9 mouse cellular contexts compared by ENCODE assay signal in the genomic region with DNA sequence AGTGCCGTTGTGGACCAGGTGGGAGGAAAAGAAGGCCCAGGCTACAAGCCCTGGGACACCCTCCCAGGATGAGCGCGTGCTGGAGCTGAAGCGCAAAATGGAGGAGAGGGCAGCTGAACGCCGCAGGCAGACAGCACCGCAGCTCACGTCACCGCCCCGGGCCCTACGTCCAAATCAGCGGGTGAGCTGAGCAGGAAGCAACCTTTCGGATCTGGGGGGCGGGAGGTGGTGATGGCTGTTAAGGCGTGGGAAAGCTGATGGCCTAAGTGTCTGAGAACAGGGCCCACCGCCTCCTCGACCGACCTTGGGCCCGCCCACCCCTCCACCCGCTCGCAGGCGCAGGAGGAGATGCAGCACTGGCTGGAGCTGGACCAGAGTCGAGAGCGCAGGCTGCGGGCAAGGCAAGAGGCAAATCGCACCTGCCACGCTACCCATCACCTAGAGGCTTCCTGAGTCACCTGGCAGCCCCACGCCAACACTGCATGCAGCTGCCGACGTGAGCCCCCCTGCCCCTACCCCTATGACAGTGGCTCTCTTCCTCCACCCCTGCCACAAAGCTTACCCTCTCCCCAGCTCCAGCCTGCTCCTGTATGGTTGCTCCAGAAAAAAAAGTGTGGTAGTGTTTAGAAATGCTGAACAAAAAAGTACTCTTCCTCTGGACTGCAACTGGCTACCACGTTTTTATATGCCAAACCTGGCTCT. TPM values are rescaled to one million over a fixed set of nuclear protein-coding genes. Genes with fewer than 3 reads are reported as not detected.
DNase-seq lines count a peak whose midpoint lies in the region; ATAC-seq and TF ChIP-seq lines count a peak whose summit lies in the region.
"Had no signal": no experiment of that assay in that cellular context is flagged by ENCODE, and none has a peak within 500 bp of the region (broad histone marks: within the 10 kb centered on the region; RNA-seq: fewer than 3 reads in every experiment).

No protein-coding gene starts in this region.

- peaks cover 5% of the 10 kb centered on the region; the same call in 1 of the 2 replicates for H3K27me3 ChIP-seq in kidney, embryonic 14.5 days (ENCODE audit: control insufficient read depth, insufficient read depth, low read length)
- no peaks in the 10 kb centered on the region for H3K27me3 ChIP-seq in forebrain, postnatal 0 days (ENCODE audit: insufficient read depth, low read length)
- no peaks in the 10 kb centered on the region for H3K27me3 ChIP-seq in kidney, postnatal 0 days (ENCODE audit: insufficient read depth, low read length)
- no peaks in the 10 kb centered on the region for H3K27me3 ChIP-seq in lung, embryonic 14.5 days (ENCODE audit: insufficient read depth, low read length)
- H3K27me3 ChIP-seq: Patski had no signal

- 6% methylated on average over 31 of the region's 31 CpGs for WGBS in kidney, embryonic 14.5 days
- WGBS in forebrain, postnatal 0 days, result 11% methylated on average over 31 of the region's 31 CpGs
- 10% methylated on average over 31 of the region's 31 CpGs for WGBS in kidney, postnatal 0 days
- 7% methylated on average over 31 of the region's 31 CpGs for WGBS in lung, embryonic 14.5 days

- H3K4me1 ChIP-seq in kidney, embryonic 14.5 days (ENCODE audit: control insufficient read depth, insufficient read depth, low read length), result 0 out of 2 replicates have a peak, but pooled peaks cover 4% of the 10 kb centered on the region
- H3K4me1 ChIP-seq in forebrain, postnatal 0 days (ENCODE audit: insufficient read depth), result no peaks in the 10 kb centered on the region
- peaks cover 4% of the 10 kb centered on the region; the same call in 1 of the 2 replicates for H3K4me1 ChIP-seq in kidney, postnatal 0 days (replicated peaks; ENCODE audit: insufficient read depth, low read length)
- peaks cover 7% of the 10 kb centered on the region for H3K4me1 ChIP-seq in lung, embryonic 14.5 days (ENCODE audit: insufficient read depth)

- DNase-seq in kidney, adult 9 months, result no peak
- peak; percentile 45 for DNase-seq in cerebellum, adult 8-10 months
- peak; percentile 22 for DNase-seq in forebrain, postnatal 0 days
- peak; percentile 41 for DNase-seq in kidney, postnatal 0 days (ENCODE audit: low spot score)
- peak; percentile 48 for DNase-seq in lung, embryonic 14.5 days
- peak; percentile 18 for DNase-seq in ovary, adult 18-20 months (ENCODE audit: low spot score)
- peak; percentile 45 for DNase-seq in yolk sac, embryonic 10.5 days (ENCODE audit: low spot score)

- H3K36me3 ChIP-seq in kidney, embryonic 14.5 days (ENCODE audit: control insufficient read depth, insufficient read depth, low read length), result no peaks in the 10 kb centered on the region
- H3K36me3 ChIP-seq in forebrain, postnatal 0 days (ENCODE audit: insufficient read depth), result no peaks in the 10 kb centered on the region
- H3K36me3 ChIP-seq in kidney, postnatal 0 days (ENCODE audit: insufficient read depth, low read length), result no peaks in the 10 kb centered on the region
- H3K36me3 ChIP-seq in lung, embryonic 14.5 days (ENCODE audit: insufficient read depth), result no peaks in the 10 kb centered on the region

- H3K9me3 ChIP-seq in kidney, embryonic 14.5 days (ENCODE audit: control insufficient read depth, low read length), result no peaks in the 10 kb centered on the region
- H3K9me3 ChIP-seq in forebrain, postnatal 0 days (ENCODE audit: low read length), result no peaks in the 10 kb centered on the region
- H3K9me3 ChIP-seq in kidney, postnatal 0 days (replicated peaks; ENCODE audit: low read length), result no peaks in the 10 kb centered on the region; the same call in 1 of the 2 replicates
- H3K9me3 ChIP-seq in lung, embryonic 14.5 days (ENCODE audit: low read depth, low read length), result no peaks in the 10 kb centered on the region

- H3K4me3 ChIP-seq in kidney, embryonic 14.5 days (ENCODE audit: low read length), result peak overlapping the region; percentile 35
- H3K4me3 ChIP-seq in forebrain, postnatal 0 days (ENCODE audit: low read depth, low read length), result peak overlapping the region; percentile 19
- peak overlapping the region; percentile 21 for H3K4me3 ChIP-seq in kidney, postnatal 0 days (replicated peaks; ENCODE audit: low read depth, low read length)
- peak overlapping the region; percentile 30 for H3K4me3 ChIP-seq in lung, embryonic 14.5 days (ENCODE audit: low read depth, low read length)

- H3K27ac ChIP-seq in kidney, embryonic 14.5 days (ENCODE audit: low read depth, low read length), result no peak overlapping the region
- no peak overlapping the region for H3K27ac ChIP-seq in forebrain, postnatal 0 days (ENCODE audit: low read depth, low read length)
- no peak overlapping the region for H3K27ac ChIP-seq in kidney, postnatal 0 days
- H3K27ac ChIP-seq in lung, embryonic 14.5 days (ENCODE audit: low read depth), result no peak overlapping the region; the same call in 1 of the 2 replicates

- peak; percentile 81 for ATAC-seq in kidney, embryonic 14.5 days (ENCODE audit: low FRiP score, low TSS enrichment)
- ATAC-seq in forebrain, postnatal 0 days, result peak; percentile 51; the same call in 1 of the 2 replicates
- peak; percentile 68 for ATAC-seq in kidney, postnatal 0 days (replicated peaks; ENCODE audit: low FRiP score, low read depth)
- peak; percentile 84 for ATAC-seq in lung, embryonic 14.5 days (ENCODE audit: insufficient read depth)

- no peak for TF ChIP-seq CTCF in forebrain, postnatal 0 days (IDR thresholded peaks at IDR 0.05; ENCODE audit: low read depth)
- no peak for TF ChIP-seq CTCF in kidney, postnatal 0 days (IDR thresholded peaks at IDR 0.05; ENCODE audit: low read depth)
- no peak for TF ChIP-seq CTCF in lung, embryonic 14.5 days (IDR thresholded peaks at IDR 0.05; ENCODE audit: low read depth)

- H3K4me2 ChIP-seq in kidney, embryonic 14.5 days (replicated peaks; ENCODE audit: low read depth, low read length), result peak overlapping the region; percentile 68
- H3K4me2 ChIP-seq in forebrain, postnatal 0 days (ENCODE audit: low read depth), result peak overlapping the region; percentile 44
- peak overlapping the region; percentile 64 for H3K4me2 ChIP-seq in kidney, postnatal 0 days (ENCODE audit: low read length)
- H3K4me2 ChIP-seq in lung, embryonic 14.5 days, result peak overlapping the region; percentile 63

- H3K9ac ChIP-seq in kidney, embryonic 14.5 days (ENCODE audit: low read depth, low read length), result peak overlapping the region; percentile 58
- peak overlapping the region; percentile 51 for H3K9ac ChIP-seq in forebrain, postnatal 0 days
- peak overlapping the region; percentile 50 for H3K9ac ChIP-seq in kidney, postnatal 0 days (ENCODE audit: low read depth, low read length)
- H3K9ac ChIP-seq in lung, embryonic 14.5 days, result peak overlapping the region; percentile 62

RNA-seq across cellular contexts. Expression of a gene that starts 9.1 kb away (rescaled TPM):
- polyA plus RNA-seq in kidney, embryonic 14.5 days (2014; fragmentation: Nextera tagmentation; extraction: Ambion mirVana), result 140 and 213 TPM in 2 replicates
- total RNA-seq in forebrain, postnatal 0 days (2014; rRNA removed), result 116 and 122 TPM in 2 replicates
- 122 and 129 TPM in 2 replicates for polyA plus RNA-seq in forebrain, postnatal 0 days (2015; fragmentation: Nextera tagmentation; extraction: Ambion mirVana)
- 118 and 130 TPM in 2 replicates for polyA plus RNA-seq in kidney, postnatal 0 days (2015; fragmentation: Nextera tagmentation; extraction: Ambion mirVana)
- 196 and 198 TPM in 2 replicates for polyA plus RNA-seq in lung, embryonic 14.5 days (2014; fragmentation: Nextera tagmentation; extraction: Ambion mirVana)

RNA-seq across cellular contexts. Expression of a gene that starts 38.6 kb away (rescaled TPM):
- not detected in 2 replicates for polyA plus RNA-seq in kidney, embryonic 14.5 days (2014; fragmentation: Nextera tagmentation; extraction: Ambion mirVana)
- 0.08 and 0.24 TPM in 2 replicates for total RNA-seq in forebrain, postnatal 0 days (2014; rRNA removed)
- 0.10 and 0.23 TPM in 2 replicates for polyA plus RNA-seq in forebrain, postnatal 0 days (2015; fragmentation: Nextera tagmentation; extraction: Ambion mirVana)
- not detected in 2 replicates for polyA plus RNA-seq in kidney, postnatal 0 days (2015; fragmentation: Nextera tagmentation; extraction: Ambion mirVana)
- not detected in 2 replicates for polyA plus RNA-seq in lung, embryonic 14.5 days (2014; fragmentation: Nextera tagmentation; extraction: Ambion mirVana)
- polyA plus RNA-seq: Patski had no signal

RNA-seq across cellular contexts. Expression of a gene that starts 38.8 kb away (rescaled TPM):
- 0.14 and 0.37 TPM in 2 replicates for polyA plus RNA-seq in kidney, embryonic 14.5 days (2014; fragmentation: Nextera tagmentation; extraction: Ambion mirVana)
- 12.2 and 14.2 TPM in 2 replicates for total RNA-seq in forebrain, postnatal 0 days (2014; rRNA removed)
- 3.6 and 4.0 TPM in 2 replicates for polyA plus RNA-seq in forebrain, postnatal 0 days (2015; fragmentation: Nextera tagmentation; extraction: Ambion mirVana)
- 0.08 and 0.14 TPM in 2 replicates for polyA plus RNA-seq in kidney, postnatal 0 days (2015; fragmentation: Nextera tagmentation; extraction: Ambion mirVana)
- polyA plus RNA-seq in lung, embryonic 14.5 days (2014; fragmentation: Nextera tagmentation; extraction: Ambion mirVana), result 0.21 and 0.38 TPM in 2 replicates

RNA-seq across cellular contexts. Expression of a gene that starts 42.7 kb away (rescaled TPM):
- 17.7 and 18.4 TPM in 2 replicates for polyA plus RNA-seq in kidney, embryonic 14.5 days (2014; fragmentation: Nextera tagmentation; extraction: Ambion mirVana)
- 39.9 and 44.5 TPM in 2 replicates for total RNA-seq in forebrain, postnatal 0 days (2014; rRNA removed)
- 6.0 and 9.8 TPM in 2 replicates for polyA plus RNA-seq in forebrain, postnatal 0 days (2015; fragmentation: Nextera tagmentation; extraction: Ambion mirVana)
- polyA plus RNA-seq in kidney, postnatal 0 days (2015; fragmentation: Nextera tagmentation; extraction: Ambion mirVana), result 6.8 and 6.9 TPM in 2 replicates
- 14.9 and 15.4 TPM in 2 replicates for polyA plus RNA-seq in lung, embryonic 14.5 days (2014; fragmentation: Nextera tagmentation; extraction: Ambion mirVana)
